Mouse (Mus musculus) G1E-ER4 (cell line): ENCODE measurements around the gene Tbc1d10b. TPM values are rescaled to one million over a fixed set of nuclear protein-coding genes. Genes with fewer than 3 reads are reported as not detected.

Experiments used
- GATA1 ChIP-seq: IDR thresholded peaks from one replicate; pipeline ENCODE4 v1.8.0; 2012; ENCODE audit warnings: low read length, inconsistent platforms
- polyA plus RNA-seq: library from polyadenylated mRNA; stranded (reverse); fragments of >175 nt; gene quantifications from 2 replicates; pipeline ENCODE4 v1.2.3, GENCODE M21; 2012

Tbc1d10b gene
- polyA plus RNA-seq = 58.8 and 62.5 TPM in 2 replicates

DNA sequence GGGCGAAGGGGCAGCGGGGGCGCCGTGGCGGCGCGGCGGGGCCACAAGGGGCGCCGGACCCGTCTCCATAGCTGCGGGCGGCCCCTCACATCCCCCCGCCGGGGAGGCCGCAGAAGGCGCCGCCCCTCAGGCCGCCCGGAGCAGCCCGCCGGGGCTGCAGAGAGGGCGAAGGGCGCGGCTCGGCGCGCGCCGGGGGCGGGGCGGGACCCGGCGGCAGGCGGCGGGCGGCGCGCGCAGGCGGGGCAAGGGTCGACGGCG, at the start of gene Tbc1d10b:
Gene Tbc1d10b, minus strand, starts transcription at position 174 of the 258 bp plus-strand sequence.
- TF ChIP-seq GATA1 = no peak

DNA sequence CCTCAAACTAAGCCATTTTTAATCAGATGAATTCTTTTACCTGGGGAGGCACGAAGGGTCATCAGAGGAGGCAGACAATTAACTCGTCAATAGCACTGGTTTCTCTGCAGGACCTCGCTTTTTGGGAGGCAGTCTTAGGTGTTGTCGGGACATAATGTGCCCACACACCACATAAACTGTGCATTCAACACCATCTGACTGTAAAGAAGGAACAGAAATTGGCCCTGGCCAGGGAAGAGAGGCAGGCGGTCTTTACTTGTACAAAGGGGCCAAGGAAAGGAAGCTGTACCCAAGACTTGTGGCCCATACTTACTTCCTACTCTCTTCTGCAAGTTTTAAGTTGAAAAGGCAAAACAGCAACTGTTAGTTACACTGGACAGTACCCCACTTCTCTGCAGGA, 48.2 kb upstream of the Tbc1d10b start:
- TF ChIP-seq GATA1 = no peak

- TF ChIP-seq GATA1 = no peak
These were observed 47.7 kb upstream of the Tbc1d10b start for GRCm38 (mm10) chr7:127255965-127256364.

GRCm38 (mm10) chr7:127255008-127255407, 46.7 kb upstream of the Tbc1d10b start:
- TF ChIP-seq GATA1 = no peak

GRCm38 (mm10) chr7:127253821-127254769, 45.8 kb upstream of the Tbc1d10b start:
- TF ChIP-seq GATA1 = no peak

DNA sequence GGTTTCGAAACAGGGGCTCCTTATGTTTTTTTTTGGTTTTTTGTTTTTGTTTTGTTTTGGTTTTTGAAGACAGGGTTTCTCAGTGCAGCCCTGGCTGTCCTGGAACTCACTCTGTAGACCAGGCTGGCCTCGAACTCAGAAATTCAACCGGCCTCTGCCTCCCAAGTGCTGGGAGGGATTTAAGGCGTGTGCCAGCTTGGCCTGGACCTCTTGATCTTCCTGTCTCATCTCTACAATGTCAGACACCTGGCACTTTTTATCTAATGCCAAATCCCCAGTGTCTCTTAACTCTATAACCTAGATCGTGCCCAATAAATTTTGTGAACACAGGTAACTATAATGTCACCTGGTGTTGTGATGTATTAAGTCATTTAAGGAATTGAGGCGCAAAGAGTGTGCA, 45.1 kb upstream of the Tbc1d10b start:
- TF ChIP-seq GATA1 = no peak

GRCm38 (mm10) chr7:127252414-127252813, 44.1 kb upstream of the Tbc1d10b start:
- TF ChIP-seq GATA1 = no peak

DNA sequence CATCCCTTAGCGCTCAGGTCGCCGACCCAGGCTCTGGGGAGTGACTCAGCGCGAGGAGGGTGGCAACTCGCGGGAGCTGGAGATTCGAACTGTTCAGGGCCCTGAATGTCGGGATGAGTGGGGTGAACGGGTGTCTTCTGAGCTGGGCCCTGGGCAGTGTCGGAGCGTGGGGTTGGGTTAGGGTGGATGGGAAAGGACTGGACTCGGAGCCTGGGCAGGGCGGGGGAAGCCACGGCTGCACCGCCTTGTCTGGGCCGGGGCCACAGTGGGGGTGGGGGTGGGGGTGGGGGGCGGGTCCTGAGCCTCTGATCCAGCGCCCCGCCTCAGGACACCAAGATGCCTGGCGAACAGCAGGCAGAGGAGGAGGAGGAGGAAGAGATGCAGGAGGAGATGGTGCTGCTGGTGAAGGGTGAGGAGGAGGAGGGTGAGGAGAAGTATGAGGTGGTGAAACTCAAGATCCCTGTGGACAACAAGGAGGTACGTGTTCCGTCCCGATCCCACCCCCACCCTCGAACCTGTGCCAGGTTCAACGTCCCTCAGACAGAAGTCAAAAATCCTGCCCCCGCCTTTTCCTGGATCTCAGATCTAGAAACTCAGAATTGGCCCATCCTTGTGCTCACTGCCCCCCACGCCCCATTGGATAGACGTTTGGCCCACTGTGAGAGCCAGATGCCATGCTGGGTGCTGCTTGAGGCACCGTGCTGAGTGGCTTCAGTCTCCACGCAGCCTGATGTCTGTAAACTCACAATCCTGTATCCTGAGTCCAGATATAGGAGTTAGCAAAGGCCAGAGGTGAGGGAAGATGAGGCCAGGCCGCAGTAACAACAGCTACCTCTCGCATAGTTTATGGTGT, 36.6 kb upstream of the Tbc1d10b start:
- no peak for TF ChIP-seq GATA1

DNA sequence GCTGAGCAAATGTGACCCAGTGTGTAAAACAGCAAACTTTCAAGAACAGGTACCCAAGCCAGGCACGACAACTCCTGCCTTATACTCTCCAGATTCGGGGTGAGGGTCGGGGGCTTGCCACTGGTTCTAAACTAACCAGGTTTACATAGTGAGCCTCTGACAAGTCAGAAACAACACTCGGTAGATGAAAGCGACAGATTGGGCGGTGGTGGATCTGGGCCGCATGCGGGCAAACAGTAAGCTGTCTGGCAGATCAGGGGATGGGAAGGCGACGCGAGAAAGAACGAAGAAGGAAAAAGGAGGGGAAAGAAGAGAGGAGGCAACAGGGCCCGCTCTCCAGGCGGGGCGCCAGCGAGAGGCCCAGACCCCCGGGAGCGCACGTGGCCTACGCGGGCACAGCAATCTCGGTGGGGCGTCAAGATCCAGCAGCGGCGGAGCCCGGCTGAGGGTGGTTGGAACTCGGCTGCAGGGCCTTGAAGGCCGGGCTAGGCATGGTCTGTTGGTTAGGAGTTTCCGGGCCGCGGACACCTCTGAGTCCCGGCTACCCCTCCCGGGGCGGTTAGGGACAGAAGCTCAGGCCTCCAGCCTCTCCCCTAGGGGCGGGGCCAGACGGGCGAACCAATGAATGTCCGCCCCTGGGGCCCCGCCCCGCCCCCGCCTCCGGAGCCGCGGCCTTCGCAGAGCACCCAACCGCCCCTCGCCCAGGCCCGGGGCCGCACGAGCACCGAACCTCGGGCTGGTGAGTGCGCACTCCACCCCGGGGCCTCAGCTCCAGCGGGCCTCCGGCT, 35.8 kb upstream of the Tbc1d10b start, which contains the start of gene Zfp771:
Gene Zfp771, plus strand, starts transcription at position 405 of the 788 bp plus-strand sequence.
- no peak for TF ChIP-seq GATA1

- no peak for TF ChIP-seq GATA1
These were observed 35.1 kb upstream of the Tbc1d10b start for GRCm38 (mm10) chr7:127243361-127243867.

DNA sequence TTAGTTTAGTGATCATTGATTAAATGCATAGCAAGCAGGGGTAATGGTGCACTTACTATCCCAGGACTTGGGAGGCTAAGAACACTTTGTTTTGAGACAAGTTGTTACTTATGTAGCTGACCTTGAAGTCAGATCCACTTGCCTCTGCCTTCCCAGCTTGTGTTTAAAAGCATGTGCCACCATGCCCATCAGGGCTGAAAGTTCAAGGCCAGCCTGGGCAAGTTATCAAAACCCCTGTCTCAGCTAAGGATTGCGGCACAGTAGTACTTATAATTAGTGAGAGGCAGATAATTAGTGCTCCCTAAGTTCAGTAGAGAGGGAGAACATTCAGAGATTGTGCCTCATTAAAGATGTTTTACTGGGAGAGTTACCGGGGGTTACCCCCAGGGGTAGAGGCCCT, 26.5 kb upstream of the Tbc1d10b start:
- TF ChIP-seq GATA1 = no peak

- TF ChIP-seq GATA1 = peak; percentile 19
These were observed 25.5 kb upstream of the Tbc1d10b start for GRCm38 (mm10) chr7:127233765-127234164.

- no peak for TF ChIP-seq GATA1
These were observed 25.1 kb upstream of the Tbc1d10b start for GRCm38 (mm10) chr7:127233368-127233749.

GRCm38 (mm10) chr7:127232622-127233367, 24.5 kb upstream of the Tbc1d10b start, which contains the start of the genes Zfp553 and Sept1:
Gene Zfp553 (plus strand): TSS chr7:127233061.
Gene Sept1 (minus strand): TSS chr7:127233130.
- no peak for TF ChIP-seq GATA1
